Mouse (Mus musculus) embryonic facial prominence, embryonic 10.5 days (tissue): Measurements from ENCODE around the gene Irgc1. TPM values are rescaled to one million over a fixed set of nuclear protein-coding genes. Genes with fewer than 3 reads are reported as not detected.
"Not testable (repeated sequence)": the region's sequence is repeated elsewhere in the genome, so short reads cannot be mapped to it uniquely, and the experiment has no call there.

Experiments
- DNase-seq: peaks from one replicate; pipeline ENCODE4 v3.0.0-alpha.2; 2017; ENCODE audit warnings: low spot score
- H3K27ac ChIP-seq: fragments of 300-500 bp; sonication (generic); replicated peaks from 2 replicates; pipeline ENCODE4 v1.5.1; 2016; ENCODE audit warnings: mild to moderate bottlenecking
- H3K27me3 ChIP-seq: fragments of 300-500 bp; sonication (generic); replicated peaks from 2 replicates; pipeline ENCODE4 v1.6.1; 2016; ENCODE audit warnings: low read depth, mild to moderate bottlenecking; ENCODE audit not compliant: poor library complexity, severe bottlenecking
- H3K36me3 ChIP-seq: fragments of 300-500 bp; sonication (generic); replicated peaks from 2 replicates; pipeline ENCODE4 v1.6.1; 2016; ENCODE audit warnings: mild to moderate bottlenecking, moderate library complexity
- H3K4me1 ChIP-seq: fragments of 300-500 bp; sonication (generic); 2 replicates; pipeline ENCODE4 v1.6.1; 2016
- H3K4me3 ChIP-seq: fragments of 300-500 bp; sonication (generic); 2 replicates; pipeline ENCODE4 v1.5.1; 2016; ENCODE audit warnings: mild to moderate bottlenecking, moderate library complexity
- H3K9me3 ChIP-seq: fragments of 300-500 bp; sonication (generic); 2 replicates; pipeline ENCODE4 v1.6.1; 2016; ENCODE audit warnings: mild to moderate bottlenecking
- WGBS: fragments of 180-500 bp; shearing (Covaris S2); methylation state at CpG from one replicate; pipeline ENCODE4 v1.1.7; 2016; 5-methylcytosine and 5-hydroxymethylcytosine counted together
- polyA plus RNA-seq: library from polyadenylated mRNA; unstranded; fragments of >200 nt; fragmentation: Nextera tagmentation; extraction: Ambion mirVana; gene quantifications from 2 replicates; pipeline ENCODE4 v1.2.1, GENCODE M21; 2016

The Irgc1 gene
- polyA plus RNA-seq = not detected in 2 replicates

GRCm38 (mm10) chr7:24451855-24452311, at the start of gene Irgc1:
TSS of gene Irgc1 (minus strand) at chr7:24452297.
- DNase-seq = no peak
- no peaks in the 10 kb centered on the region for H3K36me3 ChIP-seq
- 86% methylated on average over 9 of the region's 9 CpGs for WGBS

DNA sequence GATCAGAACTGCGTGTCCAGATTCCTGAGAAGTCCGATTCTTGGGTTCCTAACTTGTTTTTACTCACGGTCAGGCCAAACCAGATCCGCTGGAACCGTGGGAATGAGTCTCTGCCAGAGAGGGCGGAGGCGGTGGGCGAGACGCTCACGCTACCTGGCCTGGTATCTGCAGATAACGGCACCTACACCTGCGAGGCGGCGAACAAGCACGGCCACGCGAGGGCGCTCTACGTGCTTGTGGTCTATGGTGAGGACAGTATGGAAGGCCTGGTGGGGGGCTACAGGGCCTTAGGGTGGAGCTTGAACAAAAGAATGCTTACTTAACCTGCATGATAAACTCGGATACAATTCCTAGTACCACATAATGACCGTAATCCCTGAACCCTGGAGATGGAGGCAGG, 49.4 kb upstream of the Irgc1 start:
- H3K4me3 ChIP-seq = no peak overlapping the region
- peaks cover 73% of the 10 kb centered on the region for H3K27me3 ChIP-seq
- no peak overlapping the region for H3K27ac ChIP-seq
- DNase-seq = no peak
- H3K36me3 ChIP-seq = peaks cover 16% of the 10 kb centered on the region
- WGBS = 46% methylated on average over 21 of the region's 21 CpGs
- H3K4me1 ChIP-seq = peaks cover 47% of the 10 kb centered on the region
- H3K9me3 ChIP-seq = no peaks in the 10 kb centered on the region; the same call in 1 of the 2 replicates

More at GRCm38 (mm10) chr7:24451855-24452311, at the start of gene Irgc1:
- Histone ChIP-seq H3K9me3 (no peaks in the 10 kb centered on the region), H3K27ac (no peak within 1 kb of the TSS), H3K27me3 (no peaks in the 10 kb centered on the region), H3K4me3 (no peak within 1 kb of the TSS), H3K4me1 (no peaks in the 10 kb centered on the region)

GRCm38 (mm10) chr7:24500929-24501328, 48.8 kb upstream of the Irgc1 start:
- H3K9me3 ChIP-seq = no peaks in the 10 kb centered on the region; the same call in 1 of the 2 replicates
- H3K4me3 ChIP-seq = no peak overlapping the region
- H3K36me3 ChIP-seq = peaks cover 16% of the 10 kb centered on the region
- H3K27me3 ChIP-seq = peaks cover 73% of the 10 kb centered on the region
- 26% methylated on average over 7 of the region's 7 CpGs for WGBS
- peak; percentile 50 for DNase-seq
- H3K4me1 ChIP-seq = peaks cover 41% of the 10 kb centered on the region
- H3K27ac ChIP-seq = no peak overlapping the region

- WGBS = 13% methylated on average over 43 of the region's 43 CpGs
- H3K4me1 ChIP-seq = peaks cover 32% of the 10 kb centered on the region
- H3K4me3 ChIP-seq = peak overlapping the region; percentile 57
- DNase-seq = peak; percentile 65
- peaks cover 73% of the 10 kb centered on the region for H3K27me3 ChIP-seq
- H3K9me3 ChIP-seq = no peaks in the 10 kb centered on the region; the same call in 1 of the 2 replicates
- H3K27ac ChIP-seq = no peak overlapping the region
- H3K36me3 ChIP-seq = peaks cover 16% of the 10 kb centered on the region
These were observed 47.9 kb upstream of the Irgc1 start for GRCm38 (mm10) chr7:24499856-24500577.

GRCm38 (mm10) chr7:24488303-24488702, 36.2 kb upstream of the Irgc1 start:
- H3K4me1 ChIP-seq = peaks cover 22% of the 10 kb centered on the region
- H3K9me3 ChIP-seq = no peaks in the 10 kb centered on the region
- no peak overlapping the region for H3K4me3 ChIP-seq
- DNase-seq = no peak
- no peak overlapping the region for H3K27ac ChIP-seq
- H3K36me3 ChIP-seq = no peaks in the 10 kb centered on the region
- 87% methylated on average over 8 of the region's 8 CpGs for WGBS
- H3K27me3 ChIP-seq = peaks cover 34% of the 10 kb centered on the region

GRCm38 (mm10) chr7:24487403-24487802, 35.3 kb upstream of the Irgc1 start:
- no peak for DNase-seq
- Histone ChIP-seq H3K36me3 (no peaks in the 10 kb centered on the region), H3K4me3 (no peak overlapping the region; the same call in 1 of the 2 replicates), H3K27ac (peak overlapping the region; percentile 61; the same call in 1 of the 2 replicates), H3K27me3 (peaks cover 43% of the 10 kb centered on the region), H3K9me3 (no peaks in the 10 kb centered on the region), H3K4me1 (peaks cover 30% of the 10 kb centered on the region)
- WGBS = 42% methylated on average over 3 of the region's 3 CpGs

DNA sequence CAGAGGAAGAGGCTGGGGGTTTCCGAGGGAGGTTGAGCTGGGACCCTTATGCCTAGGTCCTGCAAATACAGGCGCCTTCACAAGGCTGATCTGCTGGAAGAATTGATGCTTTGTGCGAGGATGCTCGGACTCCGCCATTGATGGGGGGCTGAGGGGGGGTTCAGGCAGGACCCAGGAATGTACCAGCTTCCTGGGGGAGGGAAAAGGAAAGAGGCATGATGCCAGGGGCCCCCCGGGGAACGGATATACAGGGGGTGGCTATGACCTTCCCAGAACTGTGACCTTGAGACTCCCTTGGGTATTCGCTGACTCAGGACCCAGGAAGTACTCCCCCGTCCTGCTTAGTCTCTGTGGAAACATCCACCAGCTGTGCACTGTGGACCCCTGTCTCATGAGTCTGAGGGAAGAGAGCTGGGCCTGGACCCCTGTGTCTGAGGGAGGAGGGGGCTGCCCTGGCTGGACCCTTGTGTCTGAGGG, 34.6 kb upstream of the Irgc1 start:
- H3K27me3 ChIP-seq = peaks cover 50% of the 10 kb centered on the region
- H3K4me3 ChIP-seq = peak overlapping the region; percentile 3; the same call in 1 of the 2 replicates
- H3K4me1 ChIP-seq = peaks cover 34% of the 10 kb centered on the region
- peak overlapping the region; percentile 61 for H3K27ac ChIP-seq
- 51% methylated on average over 9 of the region's 9 CpGs for WGBS
- no peaks in the 10 kb centered on the region for H3K9me3 ChIP-seq
- H3K36me3 ChIP-seq = no peaks in the 10 kb centered on the region
- DNase-seq = no peak

- Histone ChIP-seq H3K27ac (peak overlapping the region; percentile 61; the same call in 1 of the 2 replicates), H3K36me3 (no peaks in the 10 kb centered on the region), H3K4me1 (peaks cover 46% of the 10 kb centered on the region), H3K4me3 (no peak overlapping the region), H3K9me3 (no peaks in the 10 kb centered on the region), H3K27me3 (peaks cover 62% of the 10 kb centered on the region)
- 78% methylated on average over 9 of the region's 9 CpGs for WGBS
- no peak for DNase-seq
These were observed 33.4 kb upstream of the Irgc1 start for GRCm38 (mm10) chr7:24485481-24485880.

- Histone ChIP-seq H3K4me1 (peaks cover 47% of the 10 kb centered on the region), H3K4me3 (peak overlapping the region; percentile 83; the same call in 1 of the 2 replicates), H3K27me3 (peaks cover 83% of the 10 kb centered on the region)
- not testable (repeated sequence) for H3K36me3 ChIP-seq, H3K27ac ChIP-seq, DNase-seq, H3K9me3 ChIP-seq
- WGBS = 46% methylated on average over 6 of the region's 6 CpGs
These were observed 31.2 kb upstream of the Irgc1 start for GRCm38 (mm10) chr7:24483291-24483690.

DNA sequence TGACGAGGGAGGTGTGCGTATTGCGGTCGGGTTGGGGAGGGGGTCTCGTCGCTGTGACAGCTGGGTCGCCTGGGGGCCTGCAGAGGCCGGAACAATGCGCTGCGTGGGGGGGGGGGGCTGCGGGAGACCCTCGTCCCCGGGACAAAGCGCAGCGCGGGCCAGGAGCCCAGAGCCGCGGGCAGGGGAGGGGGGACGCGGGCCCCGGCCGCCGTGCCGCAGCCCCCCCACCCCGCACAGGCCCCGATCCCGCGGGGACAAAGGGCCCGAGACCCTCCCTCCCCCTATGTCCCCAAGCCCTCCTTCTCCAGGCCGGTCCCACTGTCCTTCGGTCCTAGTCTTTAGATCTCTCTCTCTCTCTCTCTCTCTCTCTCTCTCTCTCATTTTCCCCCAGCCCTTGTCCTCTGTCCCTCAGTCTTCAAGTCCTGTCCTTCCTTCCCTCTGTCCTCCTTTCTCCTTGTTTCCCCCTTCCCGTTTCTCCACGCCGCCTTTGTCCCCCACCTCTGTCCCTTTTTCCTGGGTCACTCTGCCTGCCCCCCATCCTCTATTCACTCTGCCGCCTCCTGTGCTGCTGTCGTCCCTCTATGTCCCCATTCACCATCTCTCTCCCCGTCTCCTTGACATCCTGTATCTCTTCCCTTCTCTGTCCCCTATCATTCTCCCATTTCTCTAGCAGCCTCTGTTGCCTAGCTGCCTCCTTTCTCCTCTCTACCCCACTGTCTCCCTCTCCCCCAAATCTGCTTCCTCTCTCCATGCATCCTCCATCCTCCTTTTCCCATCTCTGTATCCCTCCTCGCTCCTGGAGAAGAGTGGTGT, 30.3 kb upstream of the Irgc1 start:
- no peak for DNase-seq
- peaks cover 45% of the 10 kb centered on the region for H3K4me1 ChIP-seq
- peaks cover 83% of the 10 kb centered on the region for H3K27me3 ChIP-seq

GRCm38 (mm10) chr7:24481474-24482207, 29.5 kb upstream of the Irgc1 start, which contains the start of gene Cadm4:
TSS of gene Cadm4 (plus strand) at chr7:24482023.
- Histone ChIP-seq H3K27ac (peak within 1 kb of the TSS; percentile 85), H3K4me1 (peaks cover 37% of the 10 kb centered on the region), H3K9me3 (no peaks in the 10 kb centered on the region), H3K4me3 (peak within 1 kb of the TSS; percentile 83), H3K36me3 (no peaks in the 10 kb centered on the region), H3K27me3 (peaks cover 82% of the 10 kb centered on the region)
- peak; percentile 94 for DNase-seq
- 1% methylated on average over 83 of the region's 83 CpGs for WGBS

More for the DNA sequence above, 30.3 kb upstream of the Irgc1 start:
- WGBS = 3% methylated on average over 35 of the region's 38 CpGs
- H3K27ac ChIP-seq = peak overlapping the region; percentile 85
- H3K9me3 ChIP-seq = no peaks in the 10 kb centered on the region
- H3K4me3 ChIP-seq = peak overlapping the region; percentile 83
- no peaks in the 10 kb centered on the region for H3K36me3 ChIP-seq
